Mouse (Mus musculus) lung, adult 2 months (tissue): ENCODE results near the gene Rtl1.

Experiments
- CTCF ChIP-seq: fragments of 200-500 bp; IDR thresholded peaks from 2 replicates; pipeline ENCODE4 v1.5.1; 2011; ENCODE audit warnings: mild to moderate bottlenecking, low read length, control low read depth; ENCODE audit not compliant: insufficient read depth
- POLR2A ChIP-seq: fragments of 200-500 bp; IDR thresholded peaks from 2 replicates; pipeline ENCODE4 v1.6.1; 2011; ENCODE audit warnings: low read depth, mild to moderate bottlenecking, control low read depth, low read length, borderline replicate concordance; ENCODE audit errors: extremely low read depth

- TF ChIP-seq CTCF (no peak), POLR2A (no peak)
These were observed 58.6 kb downstream of the Rtl1 start for GRCm38 (mm10) chr12:109541540-109541899.
